Mouse (Mus musculus) liver, adult 10 weeks (tissue): ENCODE measurements around the gene Crygd. TPM values are rescaled to one million over a fixed set of nuclear protein-coding genes. Genes with fewer than 3 reads are reported as not detected.

ENCODE experiments used
- polyA plus RNA-seq: library from polyadenylated mRNA; stranded (reverse); fragments of 350-450 nt; fragmentation: Illumina TruSeq; extraction: RNeasy Lipid Tissue Mini Kit (QIAGEN cat#74804); gene quantifications from one replicate; pipeline ENCODE4 v1.2.3, GENCODE M21; 2014; ENCODE audit warnings: low read depth, low replicate concordance

The Crygd gene
- not detected for polyA plus RNA-seq

GRCm38 (mm10) chr1:65063352-65063751 lies at the start of gene Crygd:
TSS of gene Crygd (minus strand) at chr1:65063452.

GRCm38 (mm10) chr1:65103273-65103672 lies 40.0 kb upstream of the Crygd start, which contains the start of gene Cryga:
TSS of gene Cryga (minus strand) at chr1:65103373.

GRCm38 (mm10) chr1:65082188-65082587 lies 18.9 kb upstream of the Crygd start, which contains the start of gene Crygb:
TSS of gene Crygb (minus strand) at chr1:65082288.

GRCm38 (mm10) chr1:65073589-65073988 lies 10.3 kb upstream of the Crygd start, which contains the start of gene Crygc:
TSS of gene Crygc (minus strand) at chr1:65073689.

GRCm38 (mm10) chr1:65050952-65051351 lies 12.3 kb downstream of the Crygd start, which contains the start of gene Cryge:
TSS of gene Cryge (minus strand) at chr1:65051149.

GRCm38 (mm10) chr1:65032641-65033040 lies 30.6 kb downstream of the Crygd start, which contains the start of gene Akr1cl:
TSS of gene Akr1cl (minus strand) at chr1:65032759.

Other genes starting within 250 kb of the Crygd start
- 0.69 TPM for gene Plekhm3, start 106.6 kb downstream of the Crygd start, polyA plus RNA-seq
- not detected for gene Akr1cl, start 30.7 kb downstream of the Crygd start, polyA plus RNA-seq
- not detected for gene Cryge, start 12.3 kb downstream of the Crygd start, polyA plus RNA-seq
- gene Crygc, start 10.2 kb upstream of the Crygd start, polyA plus RNA-seq, result not detected
- gene Crygb, start 18.8 kb upstream of the Crygd start, polyA plus RNA-seq, result not detected
- not detected for gene Cryga, start 39.9 kb upstream of the Crygd start, polyA plus RNA-seq
- gene Gm28845, start 56.1 kb upstream of the Crygd start, polyA plus RNA-seq, result not detected
- gene D630023F18Rik, start 59.8 kb upstream of the Crygd start, polyA plus RNA-seq, result not detected
- 795 TPM for gene Idh1, start 123.0 kb upstream of the Crygd start, polyA plus RNA-seq
- 8.8 TPM for gene Pikfyve, start 123.2 kb upstream of the Crygd start, polyA plus RNA-seq
- gene Pth2r, start 218.6 kb upstream of the Crygd start, polyA plus RNA-seq, result not detected